In genomic region chr14:28093913-28094312, GRCm38 (mm10) we compare ENCODE assay signal across 31 mouse cellular contexts.
"Had no signal": no experiment of that assay in that cellular context is flagged by ENCODE, and none has a peak within 500 bp of the region (broad histone marks: within the 10 kb centered on the region; RNA-seq: fewer than 3 reads in every experiment).

No protein-coding gene starts in this region.

- H3K4me1 ChIP-seq: heart, embryonic 10.5 days; heart, embryonic 12.5 days; heart, embryonic 13.5 days; heart, embryonic 15.5 days; hindbrain, embryonic 10.5 days; hindbrain, embryonic 12.5 days; hindbrain, embryonic 13.5 days; hindbrain, embryonic 15.5 days; intestine, embryonic 15.5 days had no signal

- ATAC-seq: hindbrain, embryonic 16.5 days; hindbrain, postnatal 0 days; inflammation-experienced regulatory T-cells, adult 6 months; intestine, embryonic 15.5 days; intestine, embryonic 16.5 days; intestine, postnatal 0 days had no signal

- DNase-seq: heart, postnatal 36 days; kidney, adult 11 months; kidney, adult 18-20 months; kidney, adult 2 months; kidney, adult 8-10 months; kidney, adult 9 months; kidney, postnatal 14 days; kidney, postnatal 25 days; kidney, postnatal 36 days; kidney, postnatal 4 days; layer of hippocampus, adult 9-11 months; layer of hippocampus, postnatal 36 days had no signal

- H3K36me3 ChIP-seq: heart, embryonic 10.5 days; heart, embryonic 12.5 days; heart, embryonic 13.5 days; heart, embryonic 15.5 days; hindbrain, embryonic 10.5 days; hindbrain, embryonic 12.5 days; hindbrain, embryonic 15.5 days; intestine, embryonic 15.5 days; kidney, embryonic 15.5 days had no signal

- H3K27ac ChIP-seq: heart, embryonic 10.5 days; heart, embryonic 13.5 days; heart, embryonic 15.5 days; hindbrain, embryonic 10.5 days; hindbrain, embryonic 12.5 days; hindbrain, embryonic 13.5 days; hindbrain, embryonic 14.5 days; hindbrain, embryonic 15.5 days; hindbrain, postnatal 0 days; intestine, embryonic 15.5 days; kidney, embryonic 15.5 days; kidney, postnatal 0 days; layer of hippocampus, adult 2 months had no signal

- H3K27me3 ChIP-seq: heart, embryonic 12.5 days; heart, embryonic 13.5 days; heart, embryonic 15.5 days; hindbrain, embryonic 12.5 days; hindbrain, embryonic 15.5 days; intestine, embryonic 15.5 days; kidney, embryonic 15.5 days had no signal

- H3K9me3 ChIP-seq: heart, embryonic 10.5 days; heart, embryonic 12.5 days; heart, embryonic 13.5 days; heart, embryonic 15.5 days; hindbrain, embryonic 10.5 days; hindbrain, embryonic 12.5 days; hindbrain, embryonic 13.5 days; hindbrain, embryonic 15.5 days; intestine, embryonic 15.5 days; kidney, embryonic 15.5 days had no signal

- H3K4me2 ChIP-seq: heart, embryonic 11.5 days; heart, embryonic 12.5 days; heart, embryonic 13.5 days; heart, embryonic 15.5 days; hindbrain, embryonic 12.5 days; hindbrain, embryonic 13.5 days; hindbrain, embryonic 14.5 days; hindbrain, embryonic 15.5 days; intestine, embryonic 15.5 days; kidney, embryonic 15.5 days had no signal

- H3K4me3 ChIP-seq: heart, embryonic 10.5 days; heart, embryonic 12.5 days; heart, embryonic 13.5 days; heart, embryonic 15.5 days; hindbrain, embryonic 10.5 days; hindbrain, embryonic 12.5 days; hindbrain, embryonic 13.5 days; hindbrain, embryonic 15.5 days; intestine, embryonic 15.5 days; kidney, embryonic 15.5 days; layer of hippocampus, adult 2 months had no signal

- H3K9ac ChIP-seq: heart, embryonic 12.5 days; heart, embryonic 13.5 days; heart, embryonic 15.5 days; hindbrain, embryonic 12.5 days; hindbrain, embryonic 13.5 days; hindbrain, embryonic 14.5 days; hindbrain, embryonic 15.5 days; intestine, embryonic 15.5 days; kidney, embryonic 15.5 days had no signal
